Mouse (Mus musculus): ENCODE data around the gene Ip6k1.
A peak's percentile ranks its signal among the peaks of the same experiment; 100 is the strongest.

Gene Ip6k1

DNA sequence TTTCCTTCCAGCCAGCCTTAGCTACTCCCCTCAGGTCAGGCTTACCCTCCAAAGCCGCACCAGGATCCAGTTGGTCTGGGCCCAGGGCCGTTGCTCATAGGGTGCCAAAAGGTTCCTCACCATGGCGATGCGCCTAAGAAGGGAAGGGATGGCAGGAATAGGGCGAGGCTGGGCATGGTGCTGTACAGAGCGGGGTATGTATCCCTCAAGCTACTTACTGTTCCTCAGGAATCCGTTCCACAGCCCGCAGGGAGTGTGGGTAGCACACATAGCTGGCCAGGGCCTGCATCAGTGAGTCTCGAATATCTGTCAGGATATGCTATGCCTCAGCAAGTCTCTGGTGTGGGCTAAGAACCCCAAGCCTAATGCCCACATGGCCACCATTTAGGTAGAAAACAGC, 56.0 kb downstream of the Ip6k1 start:
- no peak for DNase-seq (ENCODE audit: low spot score)

DNA sequence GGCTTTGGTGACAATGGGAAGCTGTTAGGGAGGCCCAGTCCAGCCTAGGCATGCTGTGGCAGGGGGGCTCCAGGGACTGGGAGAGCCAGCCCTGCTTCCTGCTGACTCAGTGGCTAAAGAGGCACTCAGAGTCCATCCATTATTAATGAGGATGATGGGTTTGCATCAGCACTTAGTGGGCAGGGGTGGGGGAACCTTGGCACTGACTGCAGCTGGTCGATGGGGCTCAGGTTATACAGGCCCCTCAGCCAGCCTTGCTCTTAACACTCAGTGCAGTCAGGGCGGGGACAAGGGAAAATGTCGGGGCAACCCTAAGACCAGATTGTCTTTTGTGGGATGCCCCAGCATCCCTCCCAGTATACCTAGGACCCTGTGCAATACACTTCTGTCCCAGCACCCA, 59.8 kb downstream of the Ip6k1 start:
- DNase-seq (ENCODE audit: low spot score) = no peak

- no peak for DNase-seq (ENCODE audit: low spot score)
These were observed 61.1 kb downstream of the Ip6k1 start for GRCm38 (mm10) chr9:108063361-108063760.

- peak; percentile 70 for DNase-seq (ENCODE audit: low spot score)
These were observed 63.2 kb downstream of the Ip6k1 start for GRCm38 (mm10) chr9:108065491-108066011.

DNA sequence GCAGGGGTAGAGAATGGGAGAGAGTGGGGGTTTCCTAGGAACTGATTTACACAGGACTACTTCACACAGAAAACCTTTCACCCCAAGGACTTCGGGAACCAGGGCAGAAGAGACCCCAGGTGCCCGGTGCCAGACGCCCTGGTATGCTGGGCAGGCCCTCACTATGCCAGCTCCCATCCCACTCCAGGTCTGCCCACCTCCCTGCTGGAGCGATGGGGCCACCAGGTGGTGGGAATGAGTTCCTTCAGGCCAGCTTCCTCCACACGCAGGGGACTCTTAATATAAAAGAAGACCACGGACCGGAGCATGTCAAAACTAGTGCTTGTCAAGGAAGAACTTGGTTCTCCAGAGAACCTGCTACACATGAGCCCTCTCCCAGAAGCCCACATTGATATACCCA, 64.9 kb downstream of the Ip6k1 start:
- no peak for DNase-seq (ENCODE audit: low spot score)

GRCm38 (mm10) chr9:108067900-108068299, 65.6 kb downstream of the Ip6k1 start:
- DNase-seq (ENCODE audit: low spot score) = peak; percentile 87

- DNase-seq (ENCODE audit: low spot score) = no peak
These were observed 66.7 kb downstream of the Ip6k1 start for GRCm38 (mm10) chr9:108069007-108069406.

GRCm38 (mm10) chr9:108069529-108069928, 67.2 kb downstream of the Ip6k1 start:
- DNase-seq (ENCODE audit: low spot score) = no peak

- no peak for DNase-seq (ENCODE audit: low spot score)
These were observed 69.5 kb downstream of the Ip6k1 start for GRCm38 (mm10) chr9:108071801-108072200.

GRCm38 (mm10) chr9:108072481-108072924, 70.2 kb downstream of the Ip6k1 start:
- DNase-seq (ENCODE audit: low spot score) = no peak

DNA sequence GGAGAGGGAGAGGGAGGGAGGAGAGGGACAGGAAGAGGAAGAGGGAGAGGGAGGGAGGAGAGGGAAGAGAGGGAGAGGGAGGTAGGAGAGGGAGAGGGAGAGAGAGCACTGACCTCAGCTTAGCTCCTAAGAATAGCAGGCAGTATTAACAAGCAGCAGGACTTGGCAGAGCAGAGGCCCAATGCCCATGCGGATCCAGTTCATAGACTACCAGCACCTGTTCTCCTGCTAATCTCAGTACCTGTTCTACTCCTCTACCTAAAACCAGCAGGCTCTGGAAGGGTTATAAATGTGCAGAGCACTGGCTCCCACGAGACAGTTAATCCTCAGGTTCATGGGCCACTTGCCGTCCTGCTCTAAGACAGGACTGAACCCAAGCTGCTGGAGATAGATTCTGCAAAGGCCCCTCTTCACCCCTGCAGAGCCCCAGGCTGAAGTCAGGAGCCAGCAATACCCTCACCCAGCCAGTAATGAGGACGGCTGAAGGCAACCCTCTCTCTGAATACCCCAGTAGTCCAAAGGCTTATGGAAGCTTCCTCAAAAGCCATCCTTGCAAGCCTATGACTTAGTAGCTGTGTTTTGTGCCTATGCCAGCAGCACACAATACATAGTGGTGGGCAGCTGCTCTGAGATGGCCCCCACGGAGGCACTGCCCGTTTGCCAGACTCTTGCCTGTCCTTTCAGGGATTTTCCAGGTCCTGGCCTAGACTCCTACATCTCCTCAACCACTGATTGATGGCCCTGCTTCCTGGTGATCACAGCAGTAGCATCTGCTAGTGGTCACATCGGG, 71.0 kb downstream of the Ip6k1 start:
- DNase-seq (ENCODE audit: low spot score) = no peak

GRCm38 (mm10) chr9:108080168-108080567, 77.9 kb downstream of the Ip6k1 start, which contains the start of gene Mst1:
TSS of gene Mst1 (plus strand) at chr9:108080436.
- no peak for DNase-seq (ENCODE audit: low spot score)

DNA sequence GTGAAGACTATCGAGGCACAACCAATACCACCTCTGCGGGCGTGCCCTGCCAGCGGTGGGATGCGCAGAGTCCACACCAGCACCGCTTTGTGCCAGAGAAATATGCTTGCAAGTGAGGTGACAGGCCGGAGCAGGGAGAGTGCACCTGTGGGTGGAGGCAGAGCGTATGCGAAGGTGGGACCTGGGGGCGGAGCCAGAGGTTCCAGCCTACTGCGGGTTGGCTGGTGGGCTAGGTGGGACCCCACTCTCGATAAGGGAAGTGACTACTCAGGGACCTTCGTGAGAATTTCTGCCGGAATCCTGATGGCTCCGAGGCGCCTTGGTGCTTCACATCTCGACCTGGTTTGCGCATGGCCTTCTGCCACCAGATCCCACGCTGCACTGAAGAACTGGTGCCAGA, 80.2 kb downstream of the Ip6k1 start:
- no peak for DNase-seq (ENCODE audit: low spot score)

DNA sequence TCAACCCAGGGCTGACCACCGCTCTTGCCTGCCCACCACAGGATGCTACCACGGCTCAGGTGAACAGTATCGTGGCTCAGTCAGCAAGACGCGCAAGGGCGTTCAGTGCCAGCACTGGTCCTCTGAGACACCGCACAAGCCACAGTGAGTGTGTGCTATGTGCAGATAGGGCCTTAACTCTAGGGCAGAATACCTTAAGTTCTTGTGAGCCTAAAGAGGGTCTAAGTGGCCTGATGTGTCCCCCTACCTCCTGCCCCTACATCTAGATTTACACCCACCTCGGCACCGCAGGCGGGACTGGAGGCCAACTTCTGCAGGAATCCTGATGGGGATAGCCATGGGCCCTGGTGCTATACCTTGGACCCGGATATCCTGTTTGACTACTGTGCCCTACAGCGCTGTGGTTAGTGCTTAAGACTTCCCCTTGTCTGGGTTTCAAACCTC, 80.7 kb downstream of the Ip6k1 start, which contains the start of gene Rnf123:
Gene Rnf123 (minus strand): TSS at position 359 of the 444 bp plus-strand sequence.
- DNase-seq (ENCODE audit: low spot score) = no peak

DNA sequence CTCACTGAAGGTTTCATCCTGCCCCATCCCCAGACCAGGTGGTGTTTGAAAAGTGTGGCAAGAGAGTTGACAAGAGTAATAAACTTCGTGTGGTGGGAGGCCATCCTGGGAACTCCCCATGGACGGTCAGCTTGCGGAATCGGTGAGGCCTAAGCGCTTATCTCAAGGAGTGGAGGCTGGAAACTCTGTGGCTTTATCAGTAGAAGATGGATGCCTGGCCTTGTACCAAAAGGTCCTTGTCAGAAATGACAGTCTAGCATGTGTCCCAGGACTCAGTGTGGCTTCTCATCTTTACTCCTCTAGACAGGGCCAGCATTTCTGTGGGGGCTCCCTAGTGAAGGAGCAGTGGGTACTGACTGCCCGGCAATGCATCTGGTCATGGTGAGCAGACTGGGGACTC, 81.3 kb downstream of the Ip6k1 start:
- DNase-seq (ENCODE audit: low spot score) = no peak

DNA sequence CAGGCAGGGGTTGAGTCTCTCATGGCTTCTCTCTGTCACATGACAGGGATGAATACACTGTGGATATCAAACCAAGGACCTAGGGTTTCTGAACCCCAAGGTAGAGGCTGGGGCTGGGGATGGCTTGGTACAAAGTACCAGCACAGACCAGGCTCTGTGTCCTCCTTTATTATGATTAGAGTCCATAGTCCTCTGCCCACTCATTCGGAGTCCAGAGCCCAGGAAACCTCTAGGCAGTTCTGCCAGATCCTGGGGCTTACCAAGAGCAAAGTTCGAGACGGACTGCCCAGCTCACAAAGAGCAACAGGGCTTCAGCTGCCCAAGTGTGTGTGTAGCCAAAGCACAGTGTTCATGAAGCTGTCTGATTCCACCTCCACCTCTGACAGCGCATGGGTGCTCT, 83.0 kb downstream of the Ip6k1 start:
- no peak for DNase-seq (ENCODE audit: low spot score)

GRCm38 (mm10) chr9:108090611-108091120, 88.4 kb downstream of the Ip6k1 start:
- DNase-seq (ENCODE audit: low spot score) = no peak

GRCm38 (mm10) chr9:108093586-108093985, 91.3 kb downstream of the Ip6k1 start:
- no peak for DNase-seq (ENCODE audit: low spot score)

- peak; percentile 96 for DNase-seq (ENCODE audit: low spot score)
These were observed 92.1 kb downstream of the Ip6k1 start, which contains the start of gene Apeh for GRCm38 (mm10) chr9:108094184-108094941. TSS of gene Apeh (minus strand) at chr9:108094606.

DNA sequence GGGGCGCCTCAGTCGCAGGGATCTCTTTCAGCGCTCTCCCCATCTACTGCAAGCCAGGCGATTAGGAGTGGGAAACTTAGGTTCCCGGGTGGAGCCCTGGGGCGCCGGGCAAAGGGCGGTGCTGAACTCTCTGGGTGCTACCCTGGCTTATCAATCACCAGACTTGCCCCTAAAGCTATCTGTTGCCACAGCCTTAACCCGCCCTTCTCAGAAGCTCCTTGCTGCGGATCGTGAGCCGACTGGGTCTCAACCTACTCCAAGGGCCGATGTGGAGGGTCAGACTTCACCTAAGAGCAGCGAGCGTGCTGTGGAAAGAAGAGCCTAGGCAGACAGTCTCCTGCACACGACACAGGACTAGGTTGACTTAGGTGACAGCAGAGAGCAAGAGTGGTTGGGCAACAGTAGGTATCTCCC, 92.7 kb downstream of the Ip6k1 start:
- DNase-seq (ENCODE audit: low spot score) = no peak

DNA sequence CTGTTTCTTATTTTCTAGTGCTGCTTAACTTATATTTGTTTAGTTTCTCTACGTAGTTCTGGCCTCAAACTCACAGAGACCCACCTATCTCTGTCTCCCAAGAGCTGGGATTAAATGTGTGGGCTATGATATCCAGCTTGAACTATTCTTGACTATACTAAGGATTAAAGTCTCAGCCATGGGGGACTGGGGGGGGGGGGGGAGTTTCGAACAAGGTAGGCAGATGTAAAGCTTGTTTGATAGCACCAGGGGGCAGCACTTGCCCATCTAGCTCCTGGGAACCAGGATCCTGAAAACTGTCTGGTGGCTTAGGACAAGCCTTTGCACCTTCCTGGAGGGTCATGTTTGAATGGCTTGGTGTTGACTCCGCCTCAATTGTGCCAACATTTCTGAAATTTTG, 93.2 kb downstream of the Ip6k1 start:
- DNase-seq (ENCODE audit: low spot score) = peak; percentile 62

GRCm38 (mm10) chr9:108095949-108096712, 93.8 kb downstream of the Ip6k1 start:
- DNase-seq (ENCODE audit: low spot score) = no peak

Data from urinary bladder, postnatal 14 days (tissue).